Mouse (Mus musculus) olfactory bulb, adult 2 months (tissue): ENCODE measurements at regions not wholly inside any gene's neighbourhood (a gene's known extent, or its start where the extent isn't known, plus 50 kb on each side); places are given as distances from the start of the nearest gene placed in this dataset.

ENCODE experiments used
- CTCF ChIP-seq: fragments of 200-500 bp; IDR thresholded peaks from 2 replicates; pipeline ENCODE4 v1.5.1; 2012; ENCODE audit warnings: low read depth, mild to moderate bottlenecking, low read length, moderate library complexity; ENCODE audit not compliant: insufficient read depth
- POLR2A ChIP-seq: fragments of 200-500 bp; IDR thresholded peaks from 2 replicates; pipeline ENCODE4 v1.6.1; 2012; ENCODE audit warnings: mild to moderate bottlenecking, low read depth, low read length, moderate library complexity; ENCODE audit not compliant: insufficient read depth

- TF ChIP-seq CTCF (no peak), POLR2A (no peak)
Observed at GRCm38 (mm10) chr4:4247669-4248068, 170.3 kb upstream of the Sdr16c6 start.
